Mouse (Mus musculus): ENCODE measurements around the gene Tmtc2.

- no peak for TF ChIP-seq CTCF (IDR thresholded peaks at IDR 0.05; ENCODE audit: low read depth)
- no peak for TF ChIP-seq EP300 (IDR thresholded peaks at IDR 0.05; ENCODE audit: low read depth)
Measured at GRCm38 (mm10) chr10:105598826-105599225, 24.6 kb upstream of the Tmtc2 start.
